Mouse (Mus musculus) stomach, postnatal 0 days (tissue): ENCODE results near the gene 4931429L15Rik. TPM values are rescaled to one million over a fixed set of nuclear protein-coding genes. Genes with fewer than 3 reads are reported as not detected.

ENCODE experiments used
- ATAC-seq: fragments of 200-750 bp; cut with Nextera tagmentation; 2 replicates; pipeline ENCODE4 v1.8.0; 2017; ENCODE audit not compliant: low FRiP score, low TSS enrichment
- DNase-seq: peaks from one replicate; pipeline ENCODE4 v3.0.0-alpha.2; 2016; ENCODE audit warnings: low spot score
- H3K27ac ChIP-seq: fragments of 300-500 bp; sonication (generic); replicated peaks from 2 replicates; pipeline ENCODE4 v1.5.1; 2014; ENCODE audit warnings: mild to moderate bottlenecking, control low read depth
- H3K27me3 ChIP-seq: fragments of 300-500 bp; sonication (generic); 2 replicates; pipeline ENCODE4 v1.6.1; 2014; ENCODE audit warnings: low read length; ENCODE audit not compliant: control insufficient read depth, insufficient read depth
- H3K36me3 ChIP-seq: fragments of 300-500 bp; sonication (generic); 2 replicates; pipeline ENCODE4 v1.6.1; 2014; ENCODE audit warnings: low read length, mixed read lengths; ENCODE audit not compliant: control insufficient read depth, insufficient read depth
- H3K4me1 ChIP-seq: fragments of 300-500 bp; sonication (generic); replicated peaks from 2 replicates; pipeline ENCODE4 v1.6.1; 2014; ENCODE audit warnings: antibody characterized with exemption; ENCODE audit not compliant: control insufficient read depth, insufficient read depth
- H3K4me2 ChIP-seq: fragments of 300-500 bp; sonication (generic); replicated peaks from 2 replicates; pipeline ENCODE4 v1.6.1; 2014; ENCODE audit warnings: low read depth, mild to moderate bottlenecking, control low read depth, moderate library complexity
- H3K4me3 ChIP-seq: fragments of 300-500 bp; sonication (generic); 2 replicates; pipeline ENCODE4 v1.5.1; 2014; ENCODE audit warnings: low read depth, low read length, control low read depth
- H3K9ac ChIP-seq: fragments of 300-500 bp; sonication (generic); 2 replicates; pipeline ENCODE4 v1.6.1; 2014; ENCODE audit warnings: mild to moderate bottlenecking, low read length, control low read depth, mixed read lengths
- H3K9me3 ChIP-seq: fragments of 300-500 bp; sonication (generic); 2 replicates; pipeline ENCODE4 v1.6.1; 2016; ENCODE audit warnings: low read length; ENCODE audit not compliant: control insufficient read depth
- CTCF ChIP-seq: IDR thresholded peaks from 2 replicates; pipeline ENCODE4 v1.5.1; 2016; ENCODE audit warnings: antibody characterized with exemption, low read depth, mild to moderate bottlenecking, moderate library complexity
- EP300 ChIP-seq: optimal IDR thresholded peaks from 2 replicates; pipeline ENCODE3; 2016; ENCODE audit warnings: antibody characterized with exemption
- WGBS: fragments of 180-500 bp; shearing (Covaris S2); extraction: QIAGEN DNeasy Blood & Tissue Kit; methylation state at CpG from one replicate; pipeline ENCODE4 v1.1.7; 2014; 5-methylcytosine and 5-hydroxymethylcytosine counted together
- polyA plus RNA-seq: library from polyadenylated mRNA; unstranded; fragments of >200 nt; fragmentation: Nextera tagmentation; extraction: Ambion mirVana; gene quantifications from 2 replicates; pipeline ENCODE4 v1.2.1, GENCODE M21; 2015

4931429L15Rik gene
- polyA plus RNA-seq, 1 experiment from 2014 or later, result not detected

GRCm38 (mm10) chr9:46328572-46329249 lies 8.9 kb upstream of the 4931429L15Rik start:
- TF ChIP-seq EP300 (no peak), CTCF (no peak)
- WGBS, result 8% methylated on average over 30 of the region's 30 CpGs
- Histone ChIP-seq H3K36me3 (no peaks in the 10 kb centered on the region), H3K9me3 (no peaks in the 10 kb centered on the region), H3K9ac (peak overlapping the region; percentile 50), H3K4me3 (peak overlapping the region; percentile 30), H3K4me1 (no peaks in the 10 kb centered on the region), H3K27ac (0 out of 2 replicates have a peak overlapping the region, but pooled peaks have one; percentile 24), H3K27me3 (no peaks in the 10 kb centered on the region), H3K4me2 (peak overlapping the region; percentile 58)
- ATAC-seq (peak; percentile 51), DNase-seq (peak; percentile 47)

GRCm38 (mm10) chr9:46327706-46328571 lies 8.2 kb upstream of the 4931429L15Rik start:
- ATAC-seq (no peak), DNase-seq (peak; percentile 30)
- no peak overlapping the region for H3K9ac ChIP-seq
- no peaks in the 10 kb centered on the region for H3K27me3 ChIP-seq
- H3K4me3 ChIP-seq, result no peak overlapping the region
- 74% methylated on average over 25 of the region's 25 CpGs for WGBS
- no peak overlapping the region for H3K27ac ChIP-seq
- H3K4me2 ChIP-seq, result no peak overlapping the region; the same call in 1 of the 2 replicates
- H3K36me3 ChIP-seq, result no peaks in the 10 kb centered on the region
- TF ChIP-seq CTCF, result peak; percentile 48
- no peak for TF ChIP-seq EP300
- no peaks in the 10 kb centered on the region for H3K4me1 ChIP-seq
- no peaks in the 10 kb centered on the region for H3K9me3 ChIP-seq

DNA sequence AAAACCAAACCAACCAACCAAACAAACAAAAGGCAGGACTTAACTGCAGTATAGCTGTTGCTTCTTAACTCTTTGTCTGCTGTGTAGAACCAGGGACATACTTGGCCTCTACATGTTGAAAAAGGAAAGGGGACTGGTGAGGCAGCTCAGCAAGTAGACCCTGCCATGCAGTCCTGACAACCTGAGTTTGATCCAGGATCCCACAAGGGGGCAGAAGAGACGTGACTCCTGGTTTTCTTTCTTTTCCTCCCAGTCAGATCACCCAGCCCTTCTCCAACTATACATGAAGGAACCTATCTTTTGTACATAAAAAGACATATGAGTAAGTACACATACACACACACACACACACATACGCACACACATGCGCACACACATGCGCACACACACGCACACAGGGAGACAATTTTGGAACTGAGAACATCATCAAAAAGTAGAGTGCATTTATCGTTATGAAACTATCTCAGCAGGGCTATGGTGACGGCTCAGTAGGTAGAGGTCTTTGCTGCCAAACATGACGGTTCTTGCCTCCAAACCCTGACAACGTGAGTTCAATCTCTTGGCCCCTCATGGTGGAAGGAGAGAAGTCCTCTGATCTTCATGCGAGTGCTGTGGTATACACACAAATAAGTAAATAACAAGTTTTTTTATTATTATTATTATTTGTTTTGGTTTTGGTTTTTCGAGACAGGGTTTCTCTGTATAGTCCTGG lies 7.1 kb upstream of the 4931429L15Rik start:
- H3K9ac ChIP-seq, result no peak overlapping the region
- H3K27ac ChIP-seq, result no peak overlapping the region
- ATAC-seq, result no peak
- no peaks in the 10 kb centered on the region for H3K36me3 ChIP-seq
- H3K9me3 ChIP-seq, result no peaks in the 10 kb centered on the region
- no peaks in the 10 kb centered on the region for H3K27me3 ChIP-seq
- no peak for DNase-seq
- H3K4me1 ChIP-seq, result no peaks in the 10 kb centered on the region
- H3K4me2 ChIP-seq, result no peak overlapping the region
- no peak for TF ChIP-seq EP300
- TF ChIP-seq CTCF, result 0 out of 2 replicates have a peak, but pooled peaks have one; percentile 4
- WGBS, result 89% methylated on average over 11 of the region's 11 CpGs
- H3K4me3 ChIP-seq, result no peak overlapping the region

DNA sequence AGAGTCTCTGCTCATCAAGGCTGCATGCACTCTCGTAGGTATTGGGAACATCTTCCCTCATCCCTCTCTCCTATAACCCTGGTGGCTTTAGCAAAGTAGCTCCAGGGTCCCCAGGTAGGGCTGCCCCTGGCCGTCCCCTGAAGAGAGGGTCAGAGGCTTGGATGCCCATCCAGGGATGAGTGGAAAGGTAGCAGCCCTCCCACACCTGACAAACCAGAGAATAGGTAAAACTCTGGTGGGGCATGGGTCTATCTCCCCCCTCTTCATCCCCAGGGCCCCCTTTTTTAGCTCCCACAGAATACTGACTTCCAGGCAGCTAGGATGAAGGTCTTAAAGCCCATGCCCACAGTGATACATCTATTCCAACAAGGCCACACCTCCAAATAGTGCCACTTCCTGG lies 675 bp upstream of the 4931429L15Rik start:
- Histone ChIP-seq H3K4me2 (no peak overlapping the region), H3K27me3 (no peaks in the 10 kb centered on the region), H3K4me1 (no peaks in the 10 kb centered on the region), H3K9me3 (no peaks in the 10 kb centered on the region), H3K27ac (no peak overlapping the region), H3K4me3 (no peak overlapping the region), H3K36me3 (no peaks in the 10 kb centered on the region), H3K9ac (no peak overlapping the region)
- WGBS, result 83% methylated on average over 2 of the region's 2 CpGs
- no peak for ATAC-seq
- no peak for DNase-seq
- no peak for TF ChIP-seq EP300
- no peak for TF ChIP-seq CTCF

- TF ChIP-seq EP300, result no peak
- 0 out of 2 replicates have a peak, but pooled peaks have one; percentile 11 for TF ChIP-seq CTCF
- no peak for ATAC-seq
- WGBS, result 94% methylated on average over 3 of the region's 3 CpGs
These were observed 1.8 kb downstream of the 4931429L15Rik start for GRCm38 (mm10) chr9:46317957-46318356.

More at GRCm38 (mm10) chr9:46317957-46318356, 1.8 kb downstream of the 4931429L15Rik start:
- H3K4me2 ChIP-seq, result no peak overlapping the region
- no peaks in the 10 kb centered on the region for H3K4me1 ChIP-seq
- H3K9ac ChIP-seq, result no peak overlapping the region
- H3K36me3 ChIP-seq, result no peaks in the 10 kb centered on the region
- DNase-seq, result no peak
- no peaks in the 10 kb centered on the region for H3K27me3 ChIP-seq
- H3K27ac ChIP-seq, result no peak overlapping the region
- H3K9me3 ChIP-seq, result no peaks in the 10 kb centered on the region
- H3K4me3 ChIP-seq, result no peak overlapping the region
